Mouse (Mus musculus) lung, adult 2 months (tissue): ENCODE measurements at regions not wholly inside any gene's neighbourhood (a gene's known extent, or its start where the extent isn't known, plus 50 kb on each side); places are given as distances from the start of the nearest gene placed in this dataset.

Source experiments
- CTCF ChIP-seq: fragments of 200-500 bp; IDR thresholded peaks from 2 replicates; pipeline ENCODE4 v1.5.1; 2011; ENCODE audit warnings: mild to moderate bottlenecking, low read length, control low read depth; ENCODE audit not compliant: insufficient read depth
- POLR2A ChIP-seq: fragments of 200-500 bp; IDR thresholded peaks from 2 replicates; pipeline ENCODE4 v1.6.1; 2011; ENCODE audit warnings: low read depth, mild to moderate bottlenecking, control low read depth, low read length, borderline replicate concordance; ENCODE audit errors: extremely low read depth

- TF ChIP-seq CTCF (no peak), POLR2A (no peak)
Measured at GRCm38 (mm10) chrX:99659496-99660140, 161.2 kb upstream of the Tmem28 start.
